Mouse (Mus musculus): ENCODE results near the gene Barx2.

The Barx2 gene

GRCm38 (mm10) chr9:31838047-31838446 lies 75.2 kb downstream of the Barx2 start:
- DNase-seq (ENCODE audit: low read depth in 2 of 2, low spot score in 2 of 2) = no peak

GRCm38 (mm10) chr9:31808753-31809152 lies 104.5 kb downstream of the Barx2 start:
- DNase-seq (ENCODE audit: low read depth in 2 of 2, low spot score in 2 of 2) = no peak

GRCm38 (mm10) chr9:31802641-31803040 lies 110.6 kb downstream of the Barx2 start:
- no peak for DNase-seq (ENCODE audit: low read depth in 2 of 2, low spot score in 2 of 2)

All from CD8-positive naive resting alpha-beta T cell, adult 2 months (primary cell).